Mouse (Mus musculus) adipose tissue, adult 10 weeks (tissue): ENCODE results near the gene Cdc42ep4. TPM values are rescaled to one million over a fixed set of nuclear protein-coding genes. Genes with fewer than 3 reads are reported as not detected.

Experiments
- polyA plus RNA-seq: library from polyadenylated mRNA; stranded (reverse); fragments of 350-450 nt; fragmentation: Illumina TruSeq; extraction: RNeasy Lipid Tissue Mini Kit (QIAGEN cat#74804); gene quantifications from one replicate; pipeline ENCODE4 v1.2.3, GENCODE M21; 2014; ENCODE audit warnings: low read depth, low replicate concordance

Gene Cdc42ep4
- 61.0 TPM for polyA plus RNA-seq

GRCm38 (mm10) chr11:113751484-113752084 is at the start of gene Cdc42ep4:
Cdc42ep4 (minus strand) TSS chr11:113751881.

GRCm38 (mm10) chr11:113709731-113710256 is 41.9 kb downstream of the Cdc42ep4 start, which contains the start of gene Cpsf4l:
Cpsf4l (minus strand) TSS chr11:113710017.

GRCm38 (mm10) chr11:113683957-113684706 is 67.5 kb downstream of the Cdc42ep4 start, which contains the start of the genes Fam104a and D11Wsu47e:
Fam104a (minus strand) TSS chr11:113684155.
D11Wsu47e (plus strand) TSS chr11:113684412.

Other genes starting within 250 kb of the Cdc42ep4 start
- gene Sstr2, start 132.5 kb downstream of the Cdc42ep4 start, polyA plus RNA-seq = not detected
- gene Cog1, start 102.7 kb downstream of the Cdc42ep4 start, polyA plus RNA-seq = 40.3 TPM
- 22.4 TPM for gene Slc39a11, start 101.8 kb downstream of the Cdc42ep4 start, polyA plus RNA-seq
- 18.7 TPM for gene Fam104a, start 67.7 kb downstream of the Cdc42ep4 start, polyA plus RNA-seq
- 20.7 TPM for gene D11Wsu47e, start 67.5 kb downstream of the Cdc42ep4 start, polyA plus RNA-seq
- 6.7 TPM for gene Cpsf4l, start 41.9 kb downstream of the Cdc42ep4 start, polyA plus RNA-seq